Mouse (Mus musculus) embryonic facial prominence, embryonic 15.5 days (tissue): ENCODE results near the gene Orc3. TPM values are rescaled to one million over a fixed set of nuclear protein-coding genes. Genes with fewer than 3 reads are reported as not detected.

Source experiments
- ATAC-seq: fragments of 200-750 bp; cut with Nextera tagmentation; 2 replicates; pipeline ENCODE4 v1.8.0; 2017; ENCODE audit warnings: low read depth, moderate TSS enrichment; ENCODE audit not compliant: insufficient number of reproducible peaks, low FRiP score, low TSS enrichment
- H3K27ac ChIP-seq: fragments of 300-500 bp; sonication (generic); replicated peaks from 2 replicates; pipeline ENCODE4 v1.5.1; 2015; ENCODE audit warnings: mild to moderate bottlenecking, inconsistent platforms
- H3K27me3 ChIP-seq: fragments of 300-500 bp; sonication (generic); 2 replicates; pipeline ENCODE4 v1.6.1; 2015; ENCODE audit warnings: inconsistent platforms
- H3K36me3 ChIP-seq: fragments of 300-500 bp; sonication (generic); 2 replicates; pipeline ENCODE4 v1.6.1; 2015; ENCODE audit warnings: mild to moderate bottlenecking, inconsistent platforms
- H3K4me1 ChIP-seq: fragments of 300-500 bp; sonication (generic); 2 replicates; pipeline ENCODE4 v1.6.1; 2015; ENCODE audit warnings: inconsistent platforms
- H3K4me2 ChIP-seq: fragments of 300-500 bp; sonication (generic); replicated peaks from 2 replicates; pipeline ENCODE4 v1.6.1; 2015; ENCODE audit warnings: mild to moderate bottlenecking, inconsistent platforms
- H3K4me3 ChIP-seq: fragments of 300-500 bp; sonication (generic); replicated peaks from 2 replicates; pipeline ENCODE4 v1.5.1; 2015; ENCODE audit warnings: mild to moderate bottlenecking, inconsistent platforms
- H3K9ac ChIP-seq: fragments of 300-500 bp; sonication (generic); 2 replicates; pipeline ENCODE4 v1.6.1; 2015; ENCODE audit warnings: inconsistent platforms
- H3K9me3 ChIP-seq: fragments of 300-500 bp; sonication (generic); replicated peaks from 2 replicates; pipeline ENCODE4 v1.6.1; 2016; ENCODE audit warnings: inconsistent platforms
- WGBS: fragments of 180-500 bp; shearing (Covaris S2); methylation state at CpG from one replicate; pipeline ENCODE4 v1.1.7; 2015; 5-methylcytosine and 5-hydroxymethylcytosine counted together
- polyA plus RNA-seq: library from polyadenylated mRNA; unstranded; fragments of >200 nt; fragmentation: Nextera tagmentation; extraction: Ambion mirVana; gene quantifications from 2 replicates; pipeline ENCODE4 v1.2.1, GENCODE M21; 2015

Orc3 gene
- polyA plus RNA-seq = 72.8 and 75.4 TPM in 2 replicates

DNA sequence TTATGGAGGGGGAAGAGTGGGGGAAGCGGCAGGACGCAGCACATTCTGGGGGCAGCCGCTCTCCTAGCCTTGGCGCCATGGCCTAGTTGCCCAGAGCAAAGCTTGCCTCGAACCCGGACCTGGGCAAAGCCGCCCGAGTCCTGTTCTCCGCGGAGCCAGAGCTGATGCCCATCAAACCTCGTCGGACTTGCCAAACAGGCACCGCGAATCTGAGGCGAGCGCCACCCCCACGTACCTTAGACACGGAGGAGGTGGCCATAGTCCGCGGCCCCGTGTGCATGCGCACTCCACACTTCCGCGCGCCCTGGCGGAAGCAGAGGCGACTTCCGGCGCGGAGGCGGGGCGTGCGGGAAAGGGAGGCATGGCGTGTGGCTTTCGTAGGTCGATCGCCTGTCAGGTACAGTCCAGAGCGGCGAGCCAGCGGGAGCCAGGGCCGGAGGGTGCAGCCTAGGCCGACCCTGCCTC is at the start of gene Orc3, which contains the start of gene Rars2:
Gene Orc3, minus strand, starts transcription at position 315 of the 465 bp plus-strand sequence.
Gene Rars2, plus strand, starts transcription at position 328 of the 465 bp plus-strand sequence.
- Histone ChIP-seq H3K27me3 (no peaks in the 10 kb centered on the region), H3K4me1 (peaks cover 25% of the 10 kb centered on the region), H3K4me2 (peak within 1 kb of the TSS; percentile 81), H3K9me3 (no peaks in the 10 kb centered on the region), H3K27ac (peak within 1 kb of the TSS; percentile 93), H3K4me3 (peak within 1 kb of the TSS; percentile 89), H3K9ac (peak within 1 kb of the TSS; percentile 92), H3K36me3 (0 out of 2 replicates have a peak, but pooled peaks cover 3% of the 10 kb centered on the region)
- ATAC-seq = peak; percentile 97
- under 1% methylated on average over 42 of the region's 42 CpGs for WGBS

DNA sequence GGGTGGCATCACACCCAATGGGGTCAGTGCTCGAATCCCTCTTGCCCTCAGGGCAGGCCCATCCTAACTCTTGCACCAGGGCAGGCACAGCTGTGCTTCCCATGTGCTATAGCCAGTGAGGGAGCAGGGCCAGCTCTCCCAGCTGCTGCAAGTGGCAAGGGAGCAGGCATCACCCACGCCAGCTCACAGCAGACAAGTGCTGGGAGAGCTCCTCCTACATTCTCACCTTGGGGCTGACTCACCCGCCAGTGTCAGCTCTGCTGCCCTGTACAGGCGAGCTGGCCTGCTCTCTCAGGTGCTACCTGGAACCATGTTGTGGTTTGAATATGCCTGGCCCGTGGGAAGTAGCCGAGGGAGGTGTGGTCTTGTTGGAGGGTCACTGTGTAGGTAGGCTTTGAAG is 47.2 kb upstream of the Orc3 start:
- Histone ChIP-seq H3K4me3 (no peak overlapping the region), H3K9me3 (no peaks in the 10 kb centered on the region), H3K9ac (no peak overlapping the region), H3K4me1 (no peaks in the 10 kb centered on the region), H3K36me3 (peaks cover 73% of the 10 kb centered on the region), H3K4me2 (no peak overlapping the region), H3K27me3 (no peaks in the 10 kb centered on the region), H3K27ac (no peak overlapping the region)
- ATAC-seq = no peak
- WGBS = 84% methylated on average over 6 of the region's 6 CpGs

DNA sequence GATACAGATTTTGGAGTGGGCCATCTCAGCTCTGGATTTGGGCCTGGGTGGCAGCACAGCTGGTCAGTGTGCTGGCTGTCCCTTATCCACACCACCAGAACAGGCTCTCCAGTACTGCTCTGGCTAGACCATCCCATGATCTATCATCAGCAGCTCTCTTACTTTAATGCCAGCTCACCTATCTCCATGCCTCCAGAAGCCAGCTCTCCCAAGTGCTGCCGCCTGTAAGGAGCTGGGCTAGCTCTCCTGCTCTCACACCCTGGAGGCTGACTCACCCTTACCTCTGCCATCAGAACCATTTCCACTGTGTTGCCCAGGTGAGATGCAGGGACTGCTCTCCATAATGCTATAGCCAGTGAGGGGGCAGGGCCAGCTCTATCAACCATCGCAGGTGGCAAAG is 46.8 kb upstream of the Orc3 start:
- Histone ChIP-seq H3K4me3 (no peak overlapping the region), H3K27ac (no peak overlapping the region), H3K4me2 (no peak overlapping the region), H3K9ac (no peak overlapping the region; the same call in 1 of the 2 replicates), H3K4me1 (no peaks in the 10 kb centered on the region), H3K9me3 (no peaks in the 10 kb centered on the region), H3K36me3 (peaks cover 73% of the 10 kb centered on the region), H3K27me3 (no peaks in the 10 kb centered on the region)
- 90% methylated on average over 2 of the region's 2 CpGs for WGBS
- no peak for ATAC-seq

DNA sequence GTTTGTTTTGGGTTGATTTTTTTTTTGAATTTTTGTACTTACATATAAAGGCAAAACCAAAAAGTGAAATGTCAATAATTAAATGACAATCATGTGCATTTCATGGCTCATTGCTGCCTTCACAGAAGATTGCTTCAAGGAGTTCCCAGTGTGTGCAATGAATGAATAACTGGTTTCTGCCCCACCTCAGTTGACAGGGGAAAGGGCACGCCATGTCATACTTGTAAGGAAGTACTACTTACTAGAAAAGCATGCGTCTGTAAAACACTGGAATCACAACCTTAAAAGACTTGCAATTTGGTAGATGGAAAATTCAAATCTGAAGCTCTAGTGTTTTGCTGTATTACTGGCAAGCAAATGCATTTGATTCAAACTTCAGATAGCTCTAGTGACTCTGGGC is 44.3 kb upstream of the Orc3 start:
- H3K4me1 ChIP-seq = no peaks in the 10 kb centered on the region
- H3K4me3 ChIP-seq = no peak overlapping the region
- H3K27me3 ChIP-seq = no peaks in the 10 kb centered on the region
- no peak overlapping the region for H3K4me2 ChIP-seq
- WGBS = 90% methylated on average over 2 of the region's 2 CpGs
- H3K9me3 ChIP-seq = no peaks in the 10 kb centered on the region
- no peak overlapping the region for H3K27ac ChIP-seq
- H3K36me3 ChIP-seq = peaks cover 75% of the 10 kb centered on the region
- H3K9ac ChIP-seq = no peak overlapping the region
- no peak for ATAC-seq

DNA sequence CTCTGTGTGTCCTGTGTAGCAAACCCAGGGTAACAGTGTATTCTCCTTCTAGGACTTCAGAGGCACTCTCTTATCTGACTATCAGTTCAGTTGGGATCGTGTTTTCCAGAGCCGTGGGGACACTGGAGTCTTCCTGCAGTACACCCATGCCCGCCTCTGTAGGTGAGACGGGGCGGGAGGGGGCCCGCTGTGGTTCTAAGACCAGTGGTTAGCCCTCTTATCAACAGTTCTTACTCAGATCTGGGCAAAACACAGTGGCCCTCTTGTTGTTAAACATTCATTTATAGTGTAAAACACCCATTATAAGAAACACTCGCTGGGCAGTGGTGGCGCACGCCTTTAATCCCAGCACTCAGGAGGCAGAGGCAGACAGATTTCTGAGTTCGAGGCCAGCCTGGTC is 41.4 kb upstream of the Orc3 start:
- Histone ChIP-seq H3K9ac (no peak overlapping the region), H3K36me3 (peaks cover 65% of the 10 kb centered on the region), H3K27ac (no peak overlapping the region), H3K4me3 (no peak overlapping the region), H3K4me1 (no peaks in the 10 kb centered on the region), H3K9me3 (no peaks in the 10 kb centered on the region), H3K4me2 (no peak overlapping the region), H3K27me3 (no peaks in the 10 kb centered on the region)
- ATAC-seq = no peak
- 92% methylated on average over 10 of the region's 10 CpGs for WGBS

DNA sequence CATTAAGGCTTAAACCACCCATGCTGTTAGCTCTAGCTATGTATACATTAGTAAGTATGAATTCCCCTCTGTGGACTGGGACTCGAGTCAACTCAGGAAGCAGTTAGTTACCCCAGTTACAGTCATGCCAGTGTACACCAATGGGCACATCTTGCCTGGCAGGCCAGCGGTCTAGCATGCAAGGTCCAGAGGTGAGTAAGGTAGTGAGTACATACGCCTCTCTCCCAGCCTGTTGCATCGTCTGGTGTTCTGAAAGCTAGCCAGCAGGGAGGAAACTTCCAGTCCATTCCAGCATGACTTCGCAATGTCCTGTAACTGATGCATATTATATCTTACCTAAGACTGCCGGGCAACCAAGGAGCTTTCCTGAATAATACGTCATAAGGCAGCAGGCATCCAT is 38.4 kb upstream of the Orc3 start:
- WGBS = 92% methylated on average over 7 of the region's 7 CpGs
- Histone ChIP-seq H3K36me3 (peaks cover 52% of the 10 kb centered on the region), H3K9ac (no peak overlapping the region), H3K27me3 (no peaks in the 10 kb centered on the region), H3K9me3 (no peaks in the 10 kb centered on the region), H3K4me1 (no peaks in the 10 kb centered on the region), H3K4me2 (no peak overlapping the region), H3K27ac (no peak overlapping the region), H3K4me3 (no peak overlapping the region)
- ATAC-seq = no peak

DNA sequence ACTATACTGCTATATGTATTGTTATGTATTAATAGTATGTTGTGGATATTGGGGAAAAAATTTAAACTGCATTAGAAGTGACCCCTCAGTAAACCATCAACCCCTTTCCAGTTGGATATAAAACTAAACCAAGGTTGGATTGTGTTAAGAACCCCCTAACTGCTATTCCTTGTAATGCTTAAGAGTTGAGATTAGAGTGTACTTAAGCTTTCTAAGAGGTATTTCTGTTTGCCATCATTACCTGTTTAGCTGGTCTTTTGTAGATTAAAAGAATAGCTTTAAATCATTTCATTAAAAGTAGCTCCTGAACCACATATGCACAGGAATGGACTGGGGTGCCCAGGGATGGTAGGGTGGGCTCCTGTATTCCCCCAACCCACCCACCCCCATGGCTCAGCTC is 30.0 kb upstream of the Orc3 start:
- no peak for ATAC-seq

DNA sequence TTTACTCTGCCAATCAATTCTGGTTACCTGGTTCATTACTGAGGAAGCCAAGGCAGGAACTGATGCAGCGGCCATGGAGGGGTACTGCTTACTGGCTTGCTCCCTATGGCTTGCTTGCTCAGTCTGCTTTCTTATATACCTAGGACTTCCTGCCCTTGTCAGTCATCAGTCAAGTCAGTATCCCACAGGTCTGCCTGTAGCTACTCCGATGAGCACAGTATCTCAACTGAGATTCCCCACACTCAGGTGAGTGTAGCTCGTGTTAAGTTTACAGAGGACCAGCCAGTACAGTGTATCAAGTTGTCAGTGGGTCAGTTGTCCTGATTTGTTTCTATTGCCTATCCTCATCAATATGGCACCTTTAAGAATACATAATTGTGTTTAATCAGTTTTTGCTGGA is 26.0 kb upstream of the Orc3 start:
- H3K27me3 ChIP-seq = no peaks in the 10 kb centered on the region
- 94% methylated on average over 3 of the region's 3 CpGs for WGBS
- H3K9me3 ChIP-seq = no peaks in the 10 kb centered on the region
- no peak overlapping the region for H3K27ac ChIP-seq
- no peak for ATAC-seq
- H3K36me3 ChIP-seq = peaks cover 34% of the 10 kb centered on the region
- H3K4me1 ChIP-seq = no peaks in the 10 kb centered on the region
- no peak overlapping the region for H3K4me2 ChIP-seq
- no peak overlapping the region for H3K9ac ChIP-seq
- no peak overlapping the region for H3K4me3 ChIP-seq

More for the DNA sequence above, 30.0 kb upstream of the Orc3 start:
- Histone ChIP-seq H3K4me3 (no peak overlapping the region), H3K9me3 (no peaks in the 10 kb centered on the region), H3K27ac (no peak overlapping the region), H3K36me3 (peaks cover 48% of the 10 kb centered on the region), H3K27me3 (no peaks in the 10 kb centered on the region), H3K9ac (no peak overlapping the region), H3K4me1 (no peaks in the 10 kb centered on the region), H3K4me2 (no peak overlapping the region)

DNA sequence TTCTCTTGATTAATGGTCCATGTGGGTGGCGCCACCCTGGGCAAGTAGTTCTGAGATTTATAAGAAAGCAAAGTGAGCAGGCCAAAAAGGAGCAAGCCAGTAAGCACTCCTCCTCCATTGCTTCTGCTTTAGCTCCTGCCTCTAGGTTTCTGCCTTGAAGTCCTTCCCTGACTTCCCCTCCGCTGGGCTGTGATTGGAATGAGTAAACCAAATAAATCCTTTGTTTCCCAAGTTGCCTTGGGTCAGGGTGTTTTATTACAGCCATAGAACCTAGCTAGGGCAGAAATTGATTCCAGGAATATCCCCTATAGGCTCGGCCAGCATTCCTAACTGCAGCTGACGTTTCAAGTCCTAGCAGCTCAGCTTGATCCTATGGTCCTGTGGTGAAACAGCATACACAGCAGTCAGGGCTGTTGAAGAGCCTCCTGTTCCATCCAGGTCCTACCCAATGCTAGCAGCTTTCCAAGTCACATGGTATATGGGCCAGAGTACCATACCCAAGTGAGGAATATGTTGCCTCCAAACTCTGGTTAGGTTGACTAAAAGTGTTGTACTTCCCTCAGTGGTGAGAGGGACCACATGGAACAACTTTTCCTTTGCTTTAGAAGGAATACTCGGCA is 25.1 kb upstream of the Orc3 start:
- Histone ChIP-seq H3K36me3 (peaks cover 34% of the 10 kb centered on the region), H3K4me1 (no peaks in the 10 kb centered on the region), H3K4me3 (no peak overlapping the region), H3K4me2 (no peak overlapping the region), H3K9me3 (no peaks in the 10 kb centered on the region), H3K27ac (no peak overlapping the region), H3K27me3 (no peaks in the 10 kb centered on the region), H3K9ac (no peak overlapping the region)
- 54% methylated on average over 5 of the region's 5 CpGs for WGBS
- ATAC-seq = no peak

DNA sequence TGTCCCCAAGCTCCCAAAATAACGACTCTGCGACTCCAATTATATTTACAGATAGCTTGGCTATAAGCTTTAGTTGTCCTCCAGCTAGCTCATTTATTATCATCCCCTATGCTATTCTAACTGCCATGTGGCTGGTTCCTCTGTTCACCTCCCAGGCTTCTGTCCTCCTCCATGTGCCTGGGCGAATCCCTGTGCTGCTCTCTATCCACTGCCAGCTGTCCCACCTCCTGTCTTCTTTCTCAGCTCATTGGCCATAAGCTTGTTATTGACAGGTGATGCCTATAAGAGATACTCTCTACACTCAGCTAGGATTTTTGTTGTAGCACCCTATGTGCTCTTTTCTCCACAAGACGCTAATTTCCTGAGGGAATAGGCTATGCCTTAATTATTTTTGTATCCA is 23.1 kb upstream of the Orc3 start:
- no peaks in the 10 kb centered on the region for H3K9me3 ChIP-seq
- H3K27ac ChIP-seq = no peak overlapping the region
- no peak overlapping the region for H3K4me3 ChIP-seq
- H3K4me2 ChIP-seq = no peak overlapping the region
- peaks cover 34% of the 10 kb centered on the region for H3K36me3 ChIP-seq
- H3K4me1 ChIP-seq = no peaks in the 10 kb centered on the region
- ATAC-seq = no peak
- H3K9ac ChIP-seq = no peak overlapping the region
- no peaks in the 10 kb centered on the region for H3K27me3 ChIP-seq
- 83% methylated on average over 4 of the region's 4 CpGs for WGBS

DNA sequence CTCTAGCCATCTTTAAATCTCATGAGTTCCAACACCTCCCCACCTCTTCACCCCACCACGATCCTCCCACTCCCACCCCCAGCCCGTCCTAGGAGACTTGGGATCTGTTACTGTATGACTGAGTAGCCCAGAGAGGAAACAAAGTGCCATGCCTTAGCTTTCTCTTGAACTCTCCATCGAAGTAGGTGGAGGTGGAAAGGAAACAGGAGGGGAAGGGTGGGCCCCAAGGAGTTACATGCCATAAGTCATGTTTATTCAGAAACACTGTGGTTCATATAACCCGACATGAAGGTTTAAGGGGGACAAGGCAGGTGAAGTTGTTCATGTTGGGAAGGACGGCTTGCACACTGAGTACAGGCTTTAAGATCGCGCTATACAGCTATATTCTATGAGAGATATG is 22.6 kb upstream of the Orc3 start:
- WGBS = 93% methylated on average over 7 of the region's 7 CpGs
- Histone ChIP-seq H3K27me3 (no peaks in the 10 kb centered on the region), H3K9ac (no peak overlapping the region), H3K4me3 (no peak overlapping the region), H3K27ac (no peak overlapping the region), H3K9me3 (no peaks in the 10 kb centered on the region), H3K4me1 (no peaks in the 10 kb centered on the region), H3K4me2 (no peak overlapping the region), H3K36me3 (peaks cover 30% of the 10 kb centered on the region)
- no peak for ATAC-seq

DNA sequence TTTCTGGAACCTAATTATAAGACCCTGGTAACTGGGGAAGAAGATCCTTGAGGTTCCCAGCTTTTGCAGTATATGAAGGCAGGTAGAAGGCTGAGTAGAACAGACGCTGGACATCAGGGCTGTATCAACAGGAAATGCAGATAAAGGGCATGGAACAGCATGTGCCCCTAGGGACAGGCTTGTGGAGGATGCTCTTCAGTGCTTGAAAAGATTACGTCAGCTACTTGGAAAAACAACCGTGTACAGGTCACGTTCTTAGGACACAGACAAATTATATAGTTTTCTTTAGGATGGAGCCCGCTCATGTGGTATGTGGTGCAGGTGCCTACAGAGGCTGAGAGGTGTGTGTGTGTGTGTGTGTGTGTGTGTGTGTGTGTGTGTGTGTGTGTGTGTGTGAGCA is 21.3 kb upstream of the Orc3 start:
- no peak overlapping the region for H3K27ac ChIP-seq
- no peak overlapping the region for H3K9ac ChIP-seq
- no peak for ATAC-seq
- H3K4me2 ChIP-seq = no peak overlapping the region
- no peaks in the 10 kb centered on the region for H3K4me1 ChIP-seq
- H3K4me3 ChIP-seq = no peak overlapping the region
- H3K27me3 ChIP-seq = no peaks in the 10 kb centered on the region
- H3K9me3 ChIP-seq = no peaks in the 10 kb centered on the region
- peaks cover 23% of the 10 kb centered on the region for H3K36me3 ChIP-seq
- 78% methylated on average over 5 of the region's 5 CpGs for WGBS
